Mouse (Mus musculus): Measurements from ENCODE around the gene Xpr1.

- TF ChIP-seq EP300 (IDR thresholded peaks at IDR 0.05; ENCODE audit: insufficient read depth, low read depth, low read length) (no peak), POLR2A (IDR thresholded peaks at IDR 0.05; ENCODE audit: insufficient read depth, low read depth, low read length) (no peak), CTCF (IDR thresholded peaks at IDR 0.05) (no peak)
These were observed 44.4 kb downstream of the Xpr1 start for GRCm38 (mm10) chr1:155372821-155373220.

Data from heart, adult 2 months (tissue).